Mouse (Mus musculus): Measurements from ENCODE around the gene Pde8a.

DNA sequence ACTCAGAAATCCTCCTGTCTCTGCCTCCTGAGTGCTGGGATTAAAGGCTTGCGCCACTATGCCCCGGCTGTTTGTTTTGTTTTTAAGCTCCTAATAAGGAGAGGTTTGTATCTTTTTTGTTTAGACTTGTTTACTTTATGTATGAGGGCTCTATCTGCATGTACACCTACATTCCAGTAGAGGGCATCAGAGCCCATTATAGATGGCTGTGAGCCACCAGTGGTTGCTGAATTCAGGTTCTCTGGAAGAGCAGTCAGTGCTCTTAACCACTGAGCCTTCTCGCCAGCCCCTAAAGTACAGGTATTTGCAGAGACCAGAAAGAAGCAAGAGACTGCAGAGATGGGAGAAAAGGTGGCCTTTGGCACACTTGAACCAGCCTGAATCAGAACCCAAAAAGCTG lies 46.3 kb upstream of the Pde8a start:
- TF ChIP-seq CTCF (IDR thresholded peaks at IDR 0.05; ENCODE audit: borderline replicate concordance, insufficient read depth, low read length) (no peak), POLR2A (IDR thresholded peaks at IDR 0.05; ENCODE audit: low read depth, low read length) (no peak)
